Mouse (Mus musculus): Measurements from ENCODE around the gene Tango6.
"Not testable (repeated sequence)": the region's sequence is repeated elsewhere in the genome, so short reads cannot be mapped to it uniquely, and the experiment has no call there.

- TF ChIP-seq CTCF, POLR2A (IDR thresholded peaks at IDR 0.05; ENCODE audit: insufficient read depth, low read depth, low read length): not testable (repeated sequence)
Observed at GRCm38 (mm10) chr8:106884826-106885400, 202.0 kb downstream of the Tango6 start.

Measured in olfactory bulb, adult 2 months (tissue).